Mouse (Mus musculus) CD4-positive, CD25-positive, alpha-beta regulatory T cell, adult 2 months (primary cell): Measurements from ENCODE around the gene Rpp21.

Experiments used
- DNase-seq: peaks from one replicate; pipeline ENCODE4 v3.0.0-alpha.2; 2012; ENCODE audit warnings: low read depth, low spot score

The Rpp21 gene

GRCm38 (mm10) chr17:36235300-36235699 lies 22.6 kb downstream of the Rpp21 start:
- peak; percentile 68 for DNase-seq

DNA sequence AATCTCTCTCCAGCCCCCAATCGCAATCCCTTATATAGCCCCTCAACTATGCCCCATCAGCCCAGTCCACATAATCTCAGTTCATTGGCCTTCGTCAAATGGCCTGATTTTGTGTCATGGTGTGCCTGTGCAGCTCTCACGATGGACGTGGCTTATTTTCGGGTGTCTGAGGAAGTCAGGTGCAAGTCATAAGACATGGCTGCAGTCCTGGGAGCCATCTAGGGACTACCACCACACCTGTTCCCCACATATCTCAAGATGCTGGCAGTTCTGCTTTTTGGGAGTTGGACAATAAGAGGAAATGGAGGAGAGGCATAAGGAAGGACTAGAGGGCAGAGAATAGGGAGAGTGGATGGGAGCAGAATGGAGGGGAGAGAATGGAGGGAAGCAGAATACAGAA lies 24.3 kb downstream of the Rpp21 start:
- DNase-seq: no peak

GRCm38 (mm10) chr17:36231318-36231717 lies 26.6 kb downstream of the Rpp21 start:
- peak; percentile 100 for DNase-seq

GRCm38 (mm10) chr17:36229046-36229445 lies 28.8 kb downstream of the Rpp21 start:
- peak; percentile 72 for DNase-seq

DNA sequence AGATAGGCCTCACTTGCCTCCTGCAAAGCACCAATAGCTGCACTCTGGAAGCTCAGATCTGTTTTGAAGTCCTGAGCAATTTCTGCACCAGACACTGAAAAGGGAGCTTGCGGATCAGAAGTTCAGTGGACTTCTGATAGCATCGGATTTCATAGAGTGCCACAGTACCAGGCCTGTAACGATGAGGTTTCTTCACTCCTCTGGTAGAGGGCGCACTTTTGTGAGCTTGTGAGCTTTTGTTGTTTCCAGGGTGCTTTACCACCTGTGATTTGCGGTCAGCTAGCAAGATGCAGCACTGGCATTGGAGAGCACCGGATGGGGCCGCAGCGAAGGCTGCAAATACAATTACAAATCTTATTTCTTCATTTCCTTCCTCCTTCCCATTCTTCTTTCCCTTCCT lies 30.9 kb downstream of the Rpp21 start:
- DNase-seq: peak; percentile 84

- no peak for DNase-seq
Measured at GRCm38 (mm10) chr17:36225231-36225824, 32.5 kb downstream of the Rpp21 start.

GRCm38 (mm10) chr17:36224451-36224850 lies 33.4 kb downstream of the Rpp21 start:
- DNase-seq: no peak

- DNase-seq: no peak
Measured at GRCm38 (mm10) chr17:36218594-36219155, 39.2 kb downstream of the Rpp21 start.

GRCm38 (mm10) chr17:36215586-36215985 lies 42.3 kb downstream of the Rpp21 start:
- peak; percentile 23 for DNase-seq

GRCm38 (mm10) chr17:36206846-36207245 lies 51.0 kb downstream of the Rpp21 start:
- DNase-seq: no peak

- peak; percentile 49 for DNase-seq
Measured at GRCm38 (mm10) chr17:36205862-36206261, 52.0 kb downstream of the Rpp21 start.
